Mouse (Mus musculus) megakaryocyte, embryonic 14.5 days (primary cell): ENCODE data around the gene Fam92b.

Experiments used
- FLI1 ChIP-seq: IDR thresholded peaks from 2 replicates; pipeline ENCODE4 v1.6.1; 2012; ENCODE audit warnings: low read length, inconsistent platforms, mixed read lengths
- GATA1 ChIP-seq: IDR thresholded peaks from 3 replicates; pipeline ENCODE4 v1.6.1; 2012; ENCODE audit warnings: mixed read lengths, low read length, inconsistent platforms, borderline replicate concordance

DNA sequence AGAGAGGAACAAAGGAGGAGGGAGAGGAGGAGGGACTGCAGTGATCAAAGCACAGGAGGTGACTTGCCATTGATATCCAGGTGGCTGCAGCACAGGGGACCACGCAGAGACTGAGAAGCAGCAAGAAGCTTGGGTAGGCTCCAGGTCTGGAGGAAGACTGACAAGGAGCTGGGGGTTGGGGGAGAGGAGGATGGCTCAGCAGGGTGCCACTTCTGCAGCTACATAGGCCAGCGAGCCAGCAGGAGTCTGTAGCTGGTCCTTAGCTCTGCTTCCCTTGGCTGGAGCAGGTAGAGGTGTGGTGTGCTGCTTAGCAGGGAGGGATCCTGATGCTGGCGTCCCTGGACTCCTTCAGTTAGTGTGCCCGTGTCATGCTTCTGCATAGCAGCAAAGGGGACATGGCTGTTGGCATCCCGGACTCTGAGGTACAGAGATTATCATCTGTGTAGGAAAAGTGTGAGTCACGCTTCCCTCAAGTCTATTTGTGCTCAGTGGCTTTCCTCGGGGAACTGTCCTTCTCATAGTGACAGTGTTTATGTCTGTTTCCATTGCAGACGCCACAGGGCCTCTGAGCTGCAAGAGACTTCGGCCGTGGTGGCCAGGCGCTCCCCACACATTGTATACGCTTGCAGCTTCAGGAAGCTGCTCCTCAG lies 32.5 kb downstream of the Fam92b start:
- TF ChIP-seq FLI1 (no peak), GATA1 (no peak)
